Mouse (Mus musculus): ENCODE data around the gene Megf8. TPM values are rescaled to one million over a fixed set of nuclear protein-coding genes. Genes with fewer than 3 reads are reported as not detected.

The Megf8 gene
- polyA plus RNA-seq (2014; fragmentation: Illumina TruSeq; extraction: RNeasy Lipid Tissue Mini Kit (QIAGEN cat#74804); ENCODE audit: low replicate concordance) = 0.30 TPM

GRCm38 (mm10) chr7:25316532-25317445, at the start of gene Megf8:
Megf8 (plus strand) TSS chr7:25317164.

GRCm38 (mm10) chr7:25267301-25267750, 49.6 kb upstream of the Megf8 start, which contains the start of gene Cic:
Cic (plus strand) TSS chr7:25267704.

GRCm38 (mm10) chr7:25297454-25298325, 19.3 kb upstream of the Megf8 start, which contains the start of gene Pafah1b3:
Pafah1b3 (minus strand) TSS chr7:25297986.

GRCm38 (mm10) chr7:25301063-25301462, 15.9 kb upstream of the Megf8 start, which contains the start of gene Prr19:
Prr19 (plus strand) TSS chr7:25301411.

GRCm38 (mm10) chr7:25305956-25306613, 10.9 kb upstream of the Megf8 start, which contains the start of gene Tmem145:
Tmem145 (plus strand) TSS chr7:25306106.

GRCm38 (mm10) chr7:25369058-25369749, 52.2 kb downstream of the Megf8 start, which contains the start of gene Cnfn:
Cnfn (minus strand) TSS chr7:25369724.

GRCm38 (mm10) chr7:25398610-25399009, 81.6 kb downstream of the Megf8 start, which contains the start of gene Lipe:
Lipe (minus strand) TSS chr7:25398710.

GRCm38 (mm10) chr7:25412833-25413441, 96.0 kb downstream of the Megf8 start, which contains the start of gene Cxcl17:
Cxcl17 (minus strand) TSS chr7:25412886.

Other genes starting within 250 kb of the Megf8 start
- gene Grik5, start 244.8 kb upstream of the Megf8 start, polyA plus RNA-seq (2014; fragmentation: Illumina TruSeq; extraction: RNeasy Lipid Tissue Mini Kit (QIAGEN cat#74804); ENCODE audit: low replicate concordance) = not detected
- 0.71 TPM for gene Zfp574, start 244.6 kb upstream of the Megf8 start, polyA plus RNA-seq (2014; fragmentation: Illumina TruSeq; extraction: RNeasy Lipid Tissue Mini Kit (QIAGEN cat#74804); ENCODE audit: low replicate concordance)
- gene Pou2f2, start 137.4 kb upstream of the Megf8 start, polyA plus RNA-seq (2014; fragmentation: Illumina TruSeq; extraction: RNeasy Lipid Tissue Mini Kit (QIAGEN cat#74804); ENCODE audit: low replicate concordance) = 0.82 TPM
- gene Dedd2, start 96.5 kb upstream of the Megf8 start, polyA plus RNA-seq (2014; fragmentation: Illumina TruSeq; extraction: RNeasy Lipid Tissue Mini Kit (QIAGEN cat#74804); ENCODE audit: low replicate concordance) = 0.56 TPM
- gene Zfp526, start 95.7 kb upstream of the Megf8 start, polyA plus RNA-seq (2014; fragmentation: Illumina TruSeq; extraction: RNeasy Lipid Tissue Mini Kit (QIAGEN cat#74804); ENCODE audit: low replicate concordance) = 0.56 TPM
- 7.5 TPM for gene Gsk3a, start 79.3 kb upstream of the Megf8 start, polyA plus RNA-seq (2014; fragmentation: Illumina TruSeq; extraction: RNeasy Lipid Tissue Mini Kit (QIAGEN cat#74804); ENCODE audit: low replicate concordance)
- 0.93 TPM for gene Erf, start 66.4 kb upstream of the Megf8 start, polyA plus RNA-seq (2014; fragmentation: Illumina TruSeq; extraction: RNeasy Lipid Tissue Mini Kit (QIAGEN cat#74804); ENCODE audit: low replicate concordance)
- gene Cic, start 49.5 kb upstream of the Megf8 start, polyA plus RNA-seq (2014; fragmentation: Illumina TruSeq; extraction: RNeasy Lipid Tissue Mini Kit (QIAGEN cat#74804); ENCODE audit: low replicate concordance) = 12.5 TPM
- gene Pafah1b3, start 19.2 kb upstream of the Megf8 start, polyA plus RNA-seq (2014; fragmentation: Illumina TruSeq; extraction: RNeasy Lipid Tissue Mini Kit (QIAGEN cat#74804); ENCODE audit: low replicate concordance) = 1.6 TPM
- not detected for gene Prr19, start 15.8 kb upstream of the Megf8 start, polyA plus RNA-seq (2014; fragmentation: Illumina TruSeq; extraction: RNeasy Lipid Tissue Mini Kit (QIAGEN cat#74804); ENCODE audit: low replicate concordance)
- gene Tmem145, start 11.1 kb upstream of the Megf8 start, polyA plus RNA-seq (2014; fragmentation: Illumina TruSeq; extraction: RNeasy Lipid Tissue Mini Kit (QIAGEN cat#74804); ENCODE audit: low replicate concordance) = not detected
- gene Cnfn, start 52.6 kb downstream of the Megf8 start, polyA plus RNA-seq (2014; fragmentation: Illumina TruSeq; extraction: RNeasy Lipid Tissue Mini Kit (QIAGEN cat#74804); ENCODE audit: low replicate concordance) = not detected
- 0.52 TPM for gene Lipe, start 81.5 kb downstream of the Megf8 start, polyA plus RNA-seq (2014; fragmentation: Illumina TruSeq; extraction: RNeasy Lipid Tissue Mini Kit (QIAGEN cat#74804); ENCODE audit: low replicate concordance)
- not detected for gene Cxcl17, start 95.7 kb downstream of the Megf8 start, polyA plus RNA-seq (2014; fragmentation: Illumina TruSeq; extraction: RNeasy Lipid Tissue Mini Kit (QIAGEN cat#74804); ENCODE audit: low replicate concordance)
- 423 TPM for gene Ceacam1, start 160.4 kb downstream of the Megf8 start, polyA plus RNA-seq (2014; fragmentation: Illumina TruSeq; extraction: RNeasy Lipid Tissue Mini Kit (QIAGEN cat#74804); ENCODE audit: low replicate concordance)
- 0.71 TPM for gene Ceacam2, start 222.7 kb downstream of the Megf8 start, polyA plus RNA-seq (2014; fragmentation: Illumina TruSeq; extraction: RNeasy Lipid Tissue Mini Kit (QIAGEN cat#74804); ENCODE audit: low replicate concordance)